Mouse (Mus musculus) liver, postnatal 0 days (tissue): ENCODE results near the gene Rad9b.

ENCODE experiments used
- CTCF ChIP-seq: sonication (generic); IDR thresholded peaks from 2 replicates; pipeline ENCODE4 v1.5.1; 2016; ENCODE audit warnings: antibody characterized with exemption, low read depth
- EP300 ChIP-seq: IDR thresholded peaks from 2 replicates; pipeline ENCODE4 v1.6.1; 2016; ENCODE audit warnings: antibody characterized with exemption, low read depth, mild to moderate bottlenecking

DNA sequence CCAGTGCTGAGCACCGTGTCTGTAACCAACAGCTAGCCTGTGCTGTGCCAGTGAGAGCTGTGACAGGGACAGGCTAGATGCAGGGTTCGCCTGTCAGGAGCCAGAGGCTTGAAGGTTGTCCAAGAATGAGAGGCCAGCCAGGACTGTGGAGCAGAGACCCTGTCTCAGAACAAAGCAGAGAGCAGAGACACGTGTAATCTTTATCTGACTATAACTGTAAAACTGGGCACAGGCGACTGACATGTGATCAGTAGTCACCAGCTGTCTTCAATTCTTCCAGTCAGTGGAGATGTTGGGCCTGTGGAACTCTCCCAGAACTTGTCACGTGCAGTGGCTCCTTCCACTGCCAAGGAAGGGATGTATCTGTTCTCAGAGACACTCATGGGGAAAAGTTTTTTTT is 48.7 kb upstream of the Rad9b start:
- TF ChIP-seq CTCF, result no peak
- TF ChIP-seq EP300, result no peak
